ENCODE assay signal across 14 mouse cellular contexts in the genomic region with DNA sequence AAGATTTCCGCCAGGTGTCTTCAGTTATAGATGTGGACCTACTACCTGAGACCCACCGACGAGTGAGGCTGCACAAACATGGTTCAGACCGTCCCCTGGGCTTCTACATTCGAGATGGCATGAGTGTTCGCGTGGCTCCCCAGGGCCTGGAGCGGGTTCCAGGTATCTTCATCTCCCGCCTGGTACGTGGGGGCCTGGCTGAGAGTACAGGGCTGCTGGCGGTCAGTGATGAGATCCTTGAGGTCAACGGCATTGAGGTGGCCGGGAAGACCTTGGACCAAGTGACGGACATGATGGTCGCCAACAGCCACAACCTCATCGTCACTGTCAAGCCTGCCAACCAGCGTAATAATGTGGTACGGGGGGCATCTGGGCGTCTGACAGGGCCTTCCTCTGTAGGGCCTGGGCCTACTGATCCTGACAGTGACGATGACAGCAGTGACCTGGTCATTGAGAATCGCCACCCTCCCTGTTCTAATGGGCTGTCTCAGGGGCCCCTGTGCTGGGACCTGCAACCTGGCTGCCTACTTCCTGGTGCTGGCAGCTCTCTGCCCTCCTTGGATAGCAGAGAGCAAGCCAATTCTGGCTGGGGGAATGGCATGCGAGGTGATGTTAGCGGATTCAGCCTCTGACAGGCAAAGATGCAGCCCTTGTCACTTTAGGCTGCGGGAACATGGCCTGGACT. TPM values are rescaled to one million over a fixed set of nuclear protein-coding genes. Genes with fewer than 3 reads are reported as not detected.
DNase-seq lines count a peak whose midpoint lies in the region; ATAC-seq lines count a peak whose summit lies in the region.
"Had no signal": no experiment of that assay in that cellular context is flagged by ENCODE, and none has a peak within 500 bp of the region (broad histone marks: within the 10 kb centered on the region; RNA-seq: fewer than 3 reads in every experiment).

No protein-coding gene starts in this region.

- WGBS in hindbrain, embryonic 13.5 days: 94% methylated on average over 24 of the region's 24 CpGs
- 92% methylated on average over 24 of the region's 24 CpGs for WGBS in hindbrain, embryonic 11.5 days
- WGBS in limb, embryonic 10.5 days: 93% methylated on average over 24 of the region's 24 CpGs

- H3K4me1 ChIP-seq in hindbrain, embryonic 13.5 days (replicated peaks): peaks cover 45% of the 10 kb centered on the region
- no peaks in the 10 kb centered on the region; the same call in none of the 2 replicates for H3K4me1 ChIP-seq in hindbrain, embryonic 11.5 days (replicated peaks; ENCODE audit: control insufficient read depth, insufficient read depth, low read length)
- H3K4me1 ChIP-seq in limb, embryonic 10.5 days: peaks cover 41% of the 10 kb centered on the region

- DNase-seq in hindbrain, embryonic 11.5 days (ENCODE audit: low spot score): no peak
- DNase-seq in CD4-positive helper T cell, adult 2 months (ENCODE audit: low read depth, low spot score): peak; percentile 1
- DNase-seq in cerebellum, adult 8-10 months: peak; percentile 55
- no peak for DNase-seq in limb, embryonic 10.5 days (ENCODE audit: low spot score)
- no peak for DNase-seq in urinary bladder, adult 18-20 months (ENCODE audit: low spot score in 2 of 2)
- DNase-seq in right cerebral cortex, postnatal 14 days: no peak
- DNase-seq: adrenal gland, postnatal 10 days; heart, adult 18-20 months; heart, postnatal 4 days; kidney, postnatal 14 days had no signal

- H3K4me2 ChIP-seq in hindbrain, embryonic 13.5 days: peak overlapping the region; percentile 95
- H3K4me2 ChIP-seq in hindbrain, embryonic 11.5 days (replicated peaks; ENCODE audit: low read depth, low read length): no peak overlapping the region

- H3K27me3 ChIP-seq in hindbrain, embryonic 13.5 days: no peaks in the 10 kb centered on the region
- H3K27me3 ChIP-seq in hindbrain, embryonic 11.5 days (ENCODE audit: control insufficient read depth, insufficient read depth, low read length): no peaks in the 10 kb centered on the region
- H3K27me3 ChIP-seq in limb, embryonic 10.5 days (ENCODE audit: low read depth, poor library complexity, severe bottlenecking): no peaks in the 10 kb centered on the region
- H3K27me3 ChIP-seq: CH12.LX; forebrain, embryonic 13.5 days; liver, embryonic 15.5 days had no signal

- H3K9ac ChIP-seq in hindbrain, embryonic 13.5 days: no peak overlapping the region
- H3K9ac ChIP-seq in hindbrain, embryonic 11.5 days (ENCODE audit: low read depth, low read length): no peak overlapping the region

- ATAC-seq in hindbrain, embryonic 13.5 days (ENCODE audit: low FRiP score): no peak
- no peak for ATAC-seq in hindbrain, embryonic 11.5 days (ENCODE audit: low FRiP score)

- H3K36me3 ChIP-seq in hindbrain, embryonic 13.5 days: peaks cover 32% of the 10 kb centered on the region
- no peaks in the 10 kb centered on the region for H3K36me3 ChIP-seq in hindbrain, embryonic 11.5 days (ENCODE audit: control insufficient read depth, insufficient read depth, low read length)
- H3K36me3 ChIP-seq in limb, embryonic 10.5 days: peaks cover 57% of the 10 kb centered on the region

- H3K4me3 ChIP-seq in hindbrain, embryonic 13.5 days: no peak overlapping the region
- no peak overlapping the region for H3K4me3 ChIP-seq in hindbrain, embryonic 11.5 days (ENCODE audit: low read depth, low read length)
- H3K4me3 ChIP-seq in limb, embryonic 10.5 days: peak overlapping the region; percentile 9; the same call in 1 of the 2 replicates

- no peaks in the 10 kb centered on the region for H3K9me3 ChIP-seq in hindbrain, embryonic 13.5 days
- H3K9me3 ChIP-seq in hindbrain, embryonic 11.5 days (ENCODE audit: control insufficient read depth, low read length): no peaks in the 10 kb centered on the region
- H3K9me3 ChIP-seq in limb, embryonic 10.5 days (replicated peaks): no peaks in the 10 kb centered on the region
- H3K9me3 ChIP-seq: forebrain, embryonic 13.5 days; liver, embryonic 15.5 days had no signal

- H3K27ac ChIP-seq in hindbrain, embryonic 13.5 days: no peak overlapping the region
- no peak overlapping the region for H3K27ac ChIP-seq in hindbrain, embryonic 11.5 days (ENCODE audit: low read depth, low read length)
- H3K27ac ChIP-seq in limb, embryonic 10.5 days: no peak overlapping the region
- H3K27ac ChIP-seq: liver, embryonic 15.5 days had no signal

RNA-seq across cellular contexts. Expression of gene Pard6a, which starts 1.9 kb away (rescaled TPM):
- 45.4 and 47.7 TPM in 2 replicates for polyA plus RNA-seq in hindbrain, embryonic 13.5 days (2015; fragmentation: Nextera tagmentation; extraction: Ambion mirVana)
- 25.9 and 26.8 TPM in 2 replicates for polyA plus RNA-seq in hindbrain, embryonic 11.5 days (2014; fragmentation: Nextera tagmentation; extraction: Ambion mirVana)
- polyA plus RNA-seq in limb, embryonic 10.5 days (2016; fragmentation: Nextera tagmentation; extraction: Ambion mirVana): 11.8 and 12.2 TPM in 2 replicates

RNA-seq across cellular contexts. Expression of gene Acd, which starts 2.0 kb away (rescaled TPM):
- polyA plus RNA-seq in hindbrain, embryonic 13.5 days (2015; fragmentation: Nextera tagmentation; extraction: Ambion mirVana): 93.0 and 95.2 TPM in 2 replicates
- polyA plus RNA-seq in hindbrain, embryonic 11.5 days (2014; fragmentation: Nextera tagmentation; extraction: Ambion mirVana): 70.0 and 74.1 TPM in 2 replicates
- 66.1 and 74.3 TPM in 2 replicates for polyA plus RNA-seq in limb, embryonic 10.5 days (2016; fragmentation: Nextera tagmentation; extraction: Ambion mirVana)

RNA-seq across cellular contexts. Expression of gene 4933405L10Rik, which starts 4.6 kb away (rescaled TPM):
- 0.16 and 0.28 TPM in 2 replicates for polyA plus RNA-seq in hindbrain, embryonic 13.5 days (2015; fragmentation: Nextera tagmentation; extraction: Ambion mirVana)
- 0.31 TPM in 1 of 2 replicates, not detected in the other for polyA plus RNA-seq in hindbrain, embryonic 11.5 days (2014; fragmentation: Nextera tagmentation; extraction: Ambion mirVana)
- not detected in 2 replicates for polyA plus RNA-seq in limb, embryonic 10.5 days (2016; fragmentation: Nextera tagmentation; extraction: Ambion mirVana)
- polyA plus RNA-seq: forebrain, embryonic 13.5 days; liver, embryonic 15.5 days had no signal

RNA-seq across cellular contexts. Expression of gene Enkd1, which starts 5.1 kb away (rescaled TPM):
- polyA plus RNA-seq in hindbrain, embryonic 13.5 days (2015; fragmentation: Nextera tagmentation; extraction: Ambion mirVana): 12.8 TPM in 2 replicates
- polyA plus RNA-seq in hindbrain, embryonic 11.5 days (2014; fragmentation: Nextera tagmentation; extraction: Ambion mirVana): 26.4 and 27.9 TPM in 2 replicates
- polyA plus RNA-seq in limb, embryonic 10.5 days (2016; fragmentation: Nextera tagmentation; extraction: Ambion mirVana): 47.0 and 56.0 TPM in 2 replicates

RNA-seq across cellular contexts. Expression of gene Carmil2, which starts 16.8 kb away (rescaled TPM):
- polyA plus RNA-seq in hindbrain, embryonic 13.5 days (2015; fragmentation: Nextera tagmentation; extraction: Ambion mirVana): 16.2 TPM in 2 replicates
- 3.9 TPM in 2 replicates for polyA plus RNA-seq in hindbrain, embryonic 11.5 days (2014; fragmentation: Nextera tagmentation; extraction: Ambion mirVana)
- 0.33 and 0.51 TPM in 2 replicates for polyA plus RNA-seq in limb, embryonic 10.5 days (2016; fragmentation: Nextera tagmentation; extraction: Ambion mirVana)

Comparison
In these comparisons a context has a peak if more than half of its experiments do, and no peak if none do; other contexts are left out.
1. DNase-seq: peak in CD4-positive helper T cell, adult 2 months (single experiment) and cerebellum, adult 8-10 months (single experiment); none in hindbrain, embryonic 11.5 days (single experiment), limb, embryonic 10.5 days (single experiment), urinary bladder, adult 18-20 months (0 of 2) and right cerebral cortex, postnatal 14 days (single experiment).